Mouse (Mus musculus) embryonic fibroblast, embryonic 13.5 days (primary cell): ENCODE results near the gene Gm13696.

Source experiments
- CTCF ChIP-seq: IDR thresholded peaks from 2 replicates; pipeline ENCODE4 v1.5.1; 2011; ENCODE audit warnings: mild to moderate bottlenecking, control low read depth, low read length, moderate library complexity, borderline replicate concordance; ENCODE audit not compliant: insufficient read depth
- POLR2A ChIP-seq: IDR thresholded peaks from 2 replicates; pipeline ENCODE4 v1.6.1; 2011; ENCODE audit warnings: low read depth, mild to moderate bottlenecking, control low read depth, low read length, moderate library complexity

GRCm38 (mm10) chr2:84021930-84022329 is 49.0 kb downstream of the Gm13696 start:
- TF ChIP-seq CTCF, result no peak
- no peak for TF ChIP-seq POLR2A
